In the genomic region with DNA sequence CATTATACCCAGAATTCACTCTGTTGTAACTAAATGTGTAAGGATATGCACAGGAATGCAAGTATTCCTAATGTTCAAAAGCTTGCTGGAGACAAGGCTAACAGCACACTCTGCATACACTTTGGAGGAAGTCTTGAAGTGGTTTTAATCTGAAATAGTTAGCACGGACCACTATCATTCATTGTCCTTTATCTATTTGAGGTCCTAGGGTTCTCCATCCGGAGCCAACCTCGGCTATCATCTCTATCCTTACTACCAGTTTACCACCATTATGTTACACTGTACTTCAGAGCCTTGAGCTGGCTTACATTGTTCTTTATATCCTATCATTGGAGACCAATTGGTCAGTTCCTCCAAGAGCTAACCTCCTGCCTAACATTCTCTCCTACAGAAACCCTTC, we compare ENCODE assay signal across 21 mouse cellular contexts.
"Had no signal": no experiment of that assay in that cellular context is flagged by ENCODE, and none has a peak within 500 bp of the region (broad histone marks: within the 10 kb centered on the region; RNA-seq: fewer than 3 reads in every experiment).

No protein-coding gene starts in this region.

- H3K4me2 ChIP-seq: heart, embryonic 11.5 days; heart, embryonic 13.5 days; heart, embryonic 15.5 days; hindbrain, embryonic 13.5 days; hindbrain, embryonic 15.5 days; kidney, embryonic 15.5 days; limb, embryonic 13.5 days; limb, embryonic 15.5 days had no signal

- DNase-seq: gastrocnemius, postnatal 14 days; gastrocnemius, postnatal 36 days; heart, adult 11 months; heart, adult 2 months; heart, postnatal 14 days; heart, postnatal 36 days; kidney, postnatal 14 days; layer of hippocampus, adult 9-11 months; layer of hippocampus, postnatal 36 days; left cerebral cortex, postnatal 4 days had no signal

- H3K9me3 ChIP-seq: heart, embryonic 13.5 days; heart, embryonic 15.5 days; hindbrain, embryonic 13.5 days; hindbrain, embryonic 15.5 days; kidney, embryonic 15.5 days; limb, embryonic 13.5 days; limb, embryonic 15.5 days had no signal

- H3K36me3 ChIP-seq: heart, embryonic 13.5 days; heart, embryonic 15.5 days; hindbrain, embryonic 13.5 days; hindbrain, embryonic 15.5 days; kidney, embryonic 15.5 days; limb, embryonic 13.5 days; limb, embryonic 15.5 days had no signal

- ATAC-seq: hindbrain, postnatal 0 days; intestine, embryonic 16.5 days had no signal

- H3K27ac ChIP-seq: heart, adult 2 months; heart, embryonic 13.5 days; heart, embryonic 15.5 days; hindbrain, embryonic 13.5 days; hindbrain, embryonic 15.5 days; hindbrain, postnatal 0 days; kidney, embryonic 15.5 days; kidney, postnatal 0 days; limb, embryonic 13.5 days; limb, embryonic 15.5 days had no signal

- H3K4me3 ChIP-seq: heart, adult 2 months; heart, embryonic 13.5 days; heart, embryonic 15.5 days; hindbrain, embryonic 13.5 days; hindbrain, embryonic 15.5 days; kidney, embryonic 15.5 days; limb, embryonic 13.5 days; limb, embryonic 15.5 days had no signal

- H3K9ac ChIP-seq: heart, embryonic 13.5 days; heart, embryonic 15.5 days; hindbrain, embryonic 13.5 days; hindbrain, embryonic 15.5 days; kidney, embryonic 15.5 days; limb, embryonic 13.5 days; limb, embryonic 15.5 days had no signal

- H3K27me3 ChIP-seq: heart, embryonic 13.5 days; heart, embryonic 15.5 days; hindbrain, embryonic 13.5 days; hindbrain, embryonic 15.5 days; kidney, embryonic 15.5 days; limb, embryonic 13.5 days; limb, embryonic 15.5 days had no signal

- H3K4me1 ChIP-seq: hindbrain, embryonic 13.5 days; hindbrain, embryonic 15.5 days; limb, embryonic 13.5 days; limb, embryonic 15.5 days had no signal
